Mouse (Mus musculus) CH12.LX (cell line): Measurements from ENCODE around the gene Myo19. TPM values are rescaled to one million over a fixed set of nuclear protein-coding genes. Genes with fewer than 3 reads are reported as not detected.
"Not testable (repeated sequence)": the region's sequence is repeated elsewhere in the genome, so short reads cannot be mapped to it uniquely, and the experiment has no call there.

ENCODE experiments used
- DNase-seq: peaks from one replicate; pipeline ENCODE4 v3.0.0-alpha.2; 2013; ENCODE audit errors: extremely low read depth
- H3K27ac ChIP-seq: 2 replicates; pipeline ENCODE4 v1.5.1; 2012; ENCODE audit warnings: low read depth, mild to moderate bottlenecking, control low read depth, moderate library complexity; ENCODE audit not compliant: insufficient read depth
- H3K27me3 ChIP-seq: replicated peaks from 2 replicates; pipeline ENCODE3; 2012; ENCODE audit warnings: inconsistent platforms
- H3K36me3 ChIP-seq, 2 experiments: replicated peaks in 1 of 2; 2 replicates each; pipeline versions ENCODE3 to v1.6.1; 2012; ENCODE audit warnings: inconsistent platforms in 1 of 2, low read length in 1 of 2, mild to moderate bottlenecking in 1 of 2, mixed read lengths in 1 of 2, moderate library complexity in 1 of 2; ENCODE audit not compliant: control insufficient read depth in 1 of 2, insufficient read depth in 1 of 2
- H3K4me1 ChIP-seq, 2 experiments: 2 replicates each; pipeline ENCODE4 v1.6.1; 2012; ENCODE audit warnings: inconsistent platforms in 1 of 2, moderate library complexity in 1 of 2; ENCODE audit not compliant: insufficient read depth in 2 of 2, control insufficient read depth in 1 of 2
- H3K4me2 ChIP-seq: 2 replicates; pipeline ENCODE4 v1.6.1; 2012; ENCODE audit warnings: low read depth, mild to moderate bottlenecking, control low read depth; ENCODE audit not compliant: poor library complexity, insufficient read depth, severe bottlenecking
- H3K4me3 ChIP-seq, 3 experiments: fragments of 150-350 bp in 1 of 3; sonication (generic) in 1 of 3; replicated peaks in 1 of 3; 2 replicates each; pipeline versions ENCODE3 to v1.5.1; 2011 to 2012; ENCODE audit warnings: low read depth in 2 of 3, low read length in 2 of 3, mild to moderate bottlenecking in 2 of 3, moderate library complexity in 2 of 3, control low read depth in 1 of 3, improper control_type of control experiment in 1 of 3, inconsistent platforms in 1 of 3, mixed read lengths in 1 of 3; ENCODE audit not compliant: poor library complexity in 1 of 3
- H3K79me2 ChIP-seq: replicated peaks from 2 replicates; pipeline ENCODE4 v1.6.1; 2012; ENCODE audit warnings: mild to moderate bottlenecking, moderate library complexity; ENCODE audit not compliant: control insufficient read depth, poor library complexity, insufficient read depth, severe bottlenecking; ENCODE audit errors: extremely low read depth
- H3K9ac ChIP-seq: 2 replicates; pipeline ENCODE4 v1.6.1; 2012; ENCODE audit warnings: low read depth, mild to moderate bottlenecking, control low read depth, moderate library complexity; ENCODE audit not compliant: insufficient read depth
- H3K9me3 ChIP-seq: replicated peaks from 2 replicates; pipeline ENCODE3; 2012; ENCODE audit warnings: low read length, inconsistent platforms, mixed read lengths
- CTCF ChIP-seq, 2 experiments: IDR thresholded peaks in 1 of 2; conservative IDR thresholded peaks in 1 of 2; 2 replicates each; pipeline ENCODE4 v1.5.1; 2011 to 2012; ENCODE audit warnings: low read depth in 2 of 2, low read length in 2 of 2, improper control_type of control experiment in 1 of 2, inconsistent platforms in 1 of 2, mild to moderate bottlenecking in 1 of 2, moderate library complexity in 1 of 2
- MEF2A ChIP-seq: IDR thresholded peaks from 2 replicates; pipeline ENCODE4 v1.6.1; 2014; ENCODE audit warnings: low read depth, mild to moderate bottlenecking, inconsistent platforms, low read length, improper control_type of control experiment, borderline replicate concordance
- MYC ChIP-seq: IDR thresholded peaks from 2 replicates; pipeline ENCODE4 v1.6.1; 2011; ENCODE audit warnings: low read depth, mild to moderate bottlenecking, improper control_type of control experiment, low read length
- POLR2A ChIP-seq: IDR thresholded peaks from 2 replicates; pipeline ENCODE4 v1.6.1; 2011; ENCODE audit warnings: low read depth, mild to moderate bottlenecking, improper control_type of control experiment, low read length
- ZNF384 ChIP-seq: IDR thresholded peaks from 2 replicates; pipeline ENCODE4 v1.6.1; 2012; ENCODE audit warnings: low read depth, low read length, improper control_type of control experiment, inconsistent platforms
- dilution Hi-C: fragments of 300-500 bp; cut with MboI; formaldehyde crosslinking; loops from 2 replicates; pipeline ENCODE4 v1.14.3; 2020; ENCODE audit warnings: low sequenced_read_pairs; ENCODE audit not compliant: extremely low pct_unique_long_range_greater_than_20kb, extremely low pct_ligation_motif_present
- in situ Hi-C: fragments of 300-500 bp; cut with MboI; formaldehyde crosslinking; loops from 3 replicates; pipeline ENCODE4 v1.14.3; 2019; ENCODE audit warnings: low sequenced_read_pairs, low pct_ligation_motif_present, low pct_unique_long_range_greater_than_20kb, mixed read lengths
- polyA plus RNA-seq: library from polyadenylated mRNA; unstranded; fragments of >175 nt; gene quantifications from 2 replicates; pipeline ENCODE4 v1.2.1, GENCODE M21; 2012; ENCODE audit warnings: low read depth; ENCODE audit not compliant: insufficient read length
- total RNA-seq, 2 experiments: library from RNA; depleted of rRNA; stranded (reverse); fragments of 300-350 nt in 1 of 2; fragments of >200 nt in 1 of 2; gene quantifications; 2 replicates each; pipeline ENCODE4 v1.2.3; 2012 to 2014

Gene Myo19
- total and polyA plus RNA-seq, 3 experiments: 8.0 to 27.1 (median 9.1) TPM

GRCm38 (mm10) chr11:84873042-84873833 lies 6.7 kb upstream of the Myo19 start:
- dilution Hi-C loops: no loop called here
- H3K27ac ChIP-seq: no peak overlapping the region

GRCm38 (mm10) chr11:84876020-84876419 lies 3.9 kb upstream of the Myo19 start:
- H3K27ac ChIP-seq, dilution Hi-C loops, H3K4me3 ChIP-seq, DNase-seq, H3K9ac ChIP-seq, H3K4me2 ChIP-seq, H3K27me3 ChIP-seq, H3K9me3 ChIP-seq: not testable (repeated sequence)
- Histone ChIP-seq H3K36me3 (peaks cover 11 to 41% of the 10 kb centered on the region in 2 experiments), H3K79me2 (peaks cover 21% of the 10 kb centered on the region), H3K4me1 (peaks cover 0 to 44% of the 10 kb centered on the region in 2 experiments; a peak in 2 of 4 replicates)
- in situ Hi-C loops: loop anchor here (5.0 kb wide), 1 partner anchor 41 kb away; the partner anchor contains the start of gene Znhit3

More at GRCm38 (mm10) chr11:84873042-84873833, 6.7 kb upstream of the Myo19 start:
- Histone ChIP-seq H3K9ac (no peak overlapping the region), H3K4me2 (no peak overlapping the region), H3K4me3 (no peak overlapping the region), H3K27me3 (no peaks in the 10 kb centered on the region), H3K4me1 (peaks cover 0 to 31% of the 10 kb centered on the region in 2 experiments; a peak in 2 of 4 replicates), H3K9me3 (no peaks in the 10 kb centered on the region), H3K79me2 (peaks cover 17% of the 10 kb centered on the region), H3K36me3 (peaks cover 11 to 40% of the 10 kb centered on the region in 2 experiments)
- in situ Hi-C loops: no loop called here
- TF ChIP-seq MEF2A (no peak), ZNF384 (peak; percentile 75), CTCF (conservative IDR thresholded peaks at IDR 0.05 in 1 of 2, IDR thresholded peaks at IDR 0.05 in 1 of 2; ENCODE audit: low read depth in 2 of 2, low read length in 2 of 2) (peak in 1 of 2 experiments; percentile 30; a peak in 2 of 4 replicates), MYC (peak; percentile 86)
- no peak for DNase-seq

- peak overlapping the region; percentile 66 for H3K27ac ChIP-seq
- dilution Hi-C loops: no loop called here
- in situ Hi-C loops: loop anchor here (5.0 kb wide), 1 partner anchor 38 kb away; the partner anchor contains the start of gene Znhit3
- DNase-seq: peak; percentile 29
- peak overlapping the region; percentile 96 for H3K9ac ChIP-seq
- no peaks in the 10 kb centered on the region for H3K9me3 ChIP-seq
- H3K36me3 ChIP-seq: peaks cover 19 to 55% of the 10 kb centered on the region in 2 experiments
- no peaks in the 10 kb centered on the region for H3K27me3 ChIP-seq
- peaks cover 24% of the 10 kb centered on the region for H3K79me2 ChIP-seq
- peaks cover 5 to 42% of the 10 kb centered on the region in 2 experiments; a peak in 3 of 4 replicates for H3K4me1 ChIP-seq
- H3K4me2 ChIP-seq: peak overlapping the region; percentile 68
- peak; percentile 60 for TF ChIP-seq MYC
- TF ChIP-seq POLR2A: no peak
- H3K4me3 ChIP-seq: peak overlapping the region; percentile 83 to 97 (median 88)
These were observed 759 bp upstream of the Myo19 start for GRCm38 (mm10) chr11:84879007-84879771.
